Mouse (Mus musculus): ENCODE data around the gene Adrm1. TPM values are rescaled to one million over a fixed set of nuclear protein-coding genes. Genes with fewer than 3 reads are reported as not detected.

Gene Adrm1
- 32.1 and 33.1 TPM in 2 replicates for polyA plus RNA-seq (2012; rRNA removed)

DNA sequence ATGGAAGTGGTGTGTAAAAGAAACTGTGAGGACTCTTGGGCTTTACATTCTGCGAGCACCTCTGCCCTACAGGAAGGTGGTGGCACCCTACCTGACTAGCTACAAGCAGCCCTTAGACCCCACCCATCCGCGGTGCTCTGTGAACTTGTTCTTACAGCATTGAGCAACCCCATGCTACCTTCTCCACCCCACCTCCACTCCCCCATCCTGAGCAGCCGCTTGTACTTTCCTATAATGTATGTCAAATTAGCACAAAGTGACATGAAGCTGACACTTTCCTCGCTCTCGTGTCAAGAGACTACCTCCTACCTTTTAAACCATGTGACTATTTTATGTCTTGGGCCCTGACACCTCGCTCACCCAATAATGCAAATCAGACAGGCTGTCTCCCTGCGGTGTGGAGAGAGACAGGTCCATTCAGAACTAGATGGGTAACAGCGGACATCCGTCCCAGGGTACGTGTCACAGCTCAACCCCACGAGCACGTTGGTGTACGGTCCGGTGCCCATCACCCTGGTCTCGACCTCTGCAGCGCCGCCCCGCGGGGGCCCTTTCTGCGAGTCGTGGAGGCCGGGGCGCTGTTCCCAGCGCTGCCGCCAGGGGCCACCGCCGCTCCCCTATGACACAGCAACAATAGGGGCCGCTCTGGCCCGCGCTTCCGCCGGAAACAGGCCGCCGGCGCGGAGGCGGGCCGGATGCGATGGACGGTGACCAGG, at the start of gene Adrm1:
Gene Adrm1 (plus strand): TSS at position 680 of the 716 bp plus-strand sequence.

Other genes starting within 250 kb of the Adrm1 start
- gene Taf4, start 194.8 kb upstream of the Adrm1 start, polyA plus RNA-seq (2012; rRNA removed): 3.0 and 4.0 TPM in 2 replicates
- 8.1 and 8.8 TPM in 2 replicates for gene Lsm14b, start 146.5 kb upstream of the Adrm1 start, polyA plus RNA-seq (2012; rRNA removed)
- 112 and 122 TPM in 2 replicates for gene Psma7, start 129.1 kb upstream of the Adrm1 start, polyA plus RNA-seq (2012; rRNA removed)
- gene Ss18l1, start 129.0 kb upstream of the Adrm1 start, polyA plus RNA-seq (2012; rRNA removed): 1.2 and 1.5 TPM in 2 replicates
- 8.5 and 9.7 TPM in 2 replicates for gene Mtg2, start 100.9 kb upstream of the Adrm1 start, polyA plus RNA-seq (2012; rRNA removed)
- gene Hrh3, start 67.0 kb upstream of the Adrm1 start, polyA plus RNA-seq (2012; rRNA removed): not detected in 2 replicates
- 6.8 and 7.0 TPM in 2 replicates for gene Osbpl2, start 52.2 kb upstream of the Adrm1 start, polyA plus RNA-seq (2012; rRNA removed)
- 4.1 and 6.3 TPM in 2 replicates for gene Lama5, start 54.4 kb downstream of the Adrm1 start, polyA plus RNA-seq (2012; rRNA removed)
- 1,569 and 1,678 TPM in 2 replicates for gene Rps21, start 85.9 kb downstream of the Adrm1 start, polyA plus RNA-seq (2012; rRNA removed)
- gene Cables2, start 102.0 kb downstream of the Adrm1 start, polyA plus RNA-seq (2012; rRNA removed): 5.7 and 6.2 TPM in 2 replicates
- 0.01 TPM in 1 of 2 replicates, not detected in the other for gene Rbbp8nl, start 118.4 kb downstream of the Adrm1 start, polyA plus RNA-seq (2012; rRNA removed)
- gene Gata5, start 163.2 kb downstream of the Adrm1 start, polyA plus RNA-seq (2012; rRNA removed): 0.13 and 0.14 TPM in 2 replicates

Measured in liver, embryonic 18 days (tissue).